17 mouse cellular contexts compared by ENCODE assay signal in the genomic region with DNA sequence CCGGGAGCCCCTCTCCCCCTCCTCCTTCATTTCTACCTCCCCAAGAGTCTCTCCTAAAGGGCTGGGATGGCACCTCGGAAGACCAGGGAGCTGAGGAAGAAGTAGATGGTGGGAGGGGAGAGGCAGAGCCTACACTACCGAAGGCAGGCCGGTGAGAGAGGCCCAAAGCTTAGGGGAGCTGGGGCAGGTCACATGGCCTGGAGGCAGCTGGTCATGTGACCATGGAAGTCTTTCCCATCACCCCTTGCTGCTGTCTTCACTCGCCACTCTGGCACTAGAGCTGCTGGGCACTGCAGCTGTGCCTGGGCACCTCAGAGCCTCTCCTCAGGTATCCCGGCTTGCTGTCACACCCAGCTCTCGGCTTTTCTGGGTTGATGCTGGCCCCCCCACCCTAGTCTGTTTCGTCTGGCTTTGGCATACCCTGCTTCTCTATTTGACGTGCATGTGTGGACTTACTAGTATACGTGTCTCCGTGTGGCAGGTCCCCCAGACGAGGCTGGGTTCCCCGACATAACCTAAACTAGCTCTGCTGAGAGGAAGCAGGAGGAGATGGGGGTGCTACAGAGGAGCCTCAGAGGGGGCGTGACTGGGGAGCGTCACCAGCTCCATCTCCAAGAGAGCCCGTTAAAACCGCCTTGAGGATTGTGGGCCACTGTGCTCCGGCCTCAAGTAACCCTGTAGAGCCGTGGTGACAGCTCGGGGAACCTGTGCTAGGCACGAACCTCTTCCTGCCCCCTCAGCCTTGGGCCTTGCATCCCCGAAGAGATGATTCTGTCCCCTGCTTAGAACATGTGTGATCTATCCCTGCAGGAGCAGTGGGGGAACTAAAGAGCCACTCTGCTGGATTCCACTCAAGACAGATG. TPM values are rescaled to one million over a fixed set of nuclear protein-coding genes. Genes with fewer than 3 reads are reported as not detected.
DNase-seq lines count a peak whose midpoint lies in the region; ATAC-seq and TF ChIP-seq lines count a peak whose summit lies in the region.
"Had no signal": no experiment of that assay in that cellular context is flagged by ENCODE, and none has a peak within 500 bp of the region (broad histone marks: within the 10 kb centered on the region; RNA-seq: fewer than 3 reads in every experiment).

No protein-coding gene starts in this region.

- no peak for DNase-seq in heart, postnatal 0 days (ENCODE audit: low spot score)
- DNase-seq in heart, postnatal 25 days (ENCODE audit: low spot score), result no peak
- DNase-seq in lung, postnatal 14 days, result no peak
- peak; percentile 44 for DNase-seq in ZHBTc4 (ENCODE audit: low read depth, low spot score)
- no peak for DNase-seq in lung, adult 18-20 months
- DNase-seq: adrenal gland, adult 8-10 months; cerebellum, postnatal 25 days; heart, postnatal 36 days; midbrain, embryonic 14.5 days had no signal

- WGBS in heart, postnatal 0 days, result 79% methylated on average over 21 of the region's 22 CpGs
- 78% methylated on average over 22 of the region's 22 CpGs for WGBS in lung, embryonic 15.5 days
- WGBS in stomach, embryonic 16.5 days, result 83% methylated on average over 22 of the region's 22 CpGs
- 90% methylated on average over 22 of the region's 22 CpGs for WGBS in hindbrain, embryonic 16.5 days

- peaks cover 43% of the 10 kb centered on the region for H3K36me3 ChIP-seq in heart, postnatal 0 days (replicated peaks; ENCODE audit: control insufficient read depth, insufficient read depth, low read length)
- H3K36me3 ChIP-seq in lung, embryonic 15.5 days, result peaks cover 52% of the 10 kb centered on the region
- H3K36me3 ChIP-seq in stomach, embryonic 16.5 days (ENCODE audit: control insufficient read depth, insufficient read depth, low read length), result peaks cover 5% of the 10 kb centered on the region; the same call in 1 of the 2 replicates
- peaks cover 11% of the 10 kb centered on the region for H3K36me3 ChIP-seq in hindbrain, embryonic 16.5 days (ENCODE audit: control insufficient read depth, insufficient read depth, low read length)

- H3K4me2 ChIP-seq in heart, postnatal 0 days (ENCODE audit: low read depth, low read length), result no peak overlapping the region
- no peak overlapping the region for H3K4me2 ChIP-seq in lung, embryonic 15.5 days
- H3K4me2 ChIP-seq in stomach, embryonic 16.5 days (ENCODE audit: low read depth, low read length), result no peak overlapping the region
- H3K4me2 ChIP-seq in hindbrain, embryonic 16.5 days (ENCODE audit: low read length), result no peak overlapping the region
- H3K4me2 ChIP-seq: embryonic facial prominence, embryonic 13.5 days; forebrain, embryonic 13.5 days; liver, embryonic 12.5 days; neural tube, embryonic 12.5 days had no signal

- H3K27ac ChIP-seq in heart, postnatal 0 days (ENCODE audit: low read depth), result no peak overlapping the region
- H3K27ac ChIP-seq in lung, embryonic 15.5 days, result no peak overlapping the region
- H3K27ac ChIP-seq in stomach, embryonic 16.5 days (ENCODE audit: low read length), result peak overlapping the region; percentile 30; the same call in 1 of the 2 replicates
- H3K27ac ChIP-seq in hindbrain, embryonic 16.5 days (ENCODE audit: low read depth, low read length), result no peak overlapping the region
- H3K27ac ChIP-seq: embryonic facial prominence, embryonic 13.5 days; forebrain, embryonic 13.5 days; liver, embryonic 12.5 days; neural tube, embryonic 12.5 days had no signal

- no peaks in the 10 kb centered on the region for H3K9me3 ChIP-seq in heart, postnatal 0 days (replicated peaks; ENCODE audit: control insufficient read depth, low read length)
- no peaks in the 10 kb centered on the region for H3K9me3 ChIP-seq in lung, embryonic 15.5 days
- no peaks in the 10 kb centered on the region for H3K9me3 ChIP-seq in stomach, embryonic 16.5 days (replicated peaks; ENCODE audit: control insufficient read depth, low read length)
- no peaks in the 10 kb centered on the region for H3K9me3 ChIP-seq in hindbrain, embryonic 16.5 days (ENCODE audit: control insufficient read depth, low read length)
- H3K9me3 ChIP-seq: embryonic facial prominence, embryonic 13.5 days; forebrain, embryonic 13.5 days; liver, embryonic 12.5 days; neural tube, embryonic 12.5 days had no signal

- H3K4me1 ChIP-seq in heart, postnatal 0 days (ENCODE audit: control insufficient read depth, insufficient read depth), result no peaks in the 10 kb centered on the region
- no peaks in the 10 kb centered on the region for H3K4me1 ChIP-seq in lung, embryonic 15.5 days
- H3K4me1 ChIP-seq in stomach, embryonic 16.5 days (ENCODE audit: control insufficient read depth, insufficient read depth, low read length), result no peaks in the 10 kb centered on the region
- no peaks in the 10 kb centered on the region for H3K4me1 ChIP-seq in hindbrain, embryonic 16.5 days (ENCODE audit: control insufficient read depth, insufficient read depth, low read depth, low read length)
- H3K4me1 ChIP-seq: embryonic facial prominence, embryonic 13.5 days; forebrain, embryonic 13.5 days; neural tube, embryonic 12.5 days had no signal

- TF ChIP-seq CTCF in heart, postnatal 0 days (IDR thresholded peaks at IDR 0.05; ENCODE audit: low read depth), result no peak

- H3K27me3 ChIP-seq in heart, postnatal 0 days (ENCODE audit: control insufficient read depth, insufficient read depth, low read length), result no peaks in the 10 kb centered on the region
- no peaks in the 10 kb centered on the region for H3K27me3 ChIP-seq in lung, embryonic 15.5 days
- H3K27me3 ChIP-seq in stomach, embryonic 16.5 days (ENCODE audit: control insufficient read depth, insufficient read depth, low read length), result no peaks in the 10 kb centered on the region
- no peaks in the 10 kb centered on the region for H3K27me3 ChIP-seq in hindbrain, embryonic 16.5 days (replicated peaks; ENCODE audit: control insufficient read depth, insufficient read depth, low read length)
- H3K27me3 ChIP-seq: embryonic facial prominence, embryonic 13.5 days; forebrain, embryonic 13.5 days; neural tube, embryonic 12.5 days; Patski had no signal

- H3K9ac ChIP-seq in heart, postnatal 0 days (replicated peaks; ENCODE audit: low read depth, low read length), result no peak overlapping the region
- no peak overlapping the region for H3K9ac ChIP-seq in lung, embryonic 15.5 days
- no peak overlapping the region for H3K9ac ChIP-seq in stomach, embryonic 16.5 days (ENCODE audit: low read length)
- no peak overlapping the region for H3K9ac ChIP-seq in hindbrain, embryonic 16.5 days (ENCODE audit: low read depth, low read length)
- H3K9ac ChIP-seq: embryonic facial prominence, embryonic 13.5 days; forebrain, embryonic 13.5 days; liver, embryonic 12.5 days; neural tube, embryonic 12.5 days had no signal

- peak; percentile 11; the same call in 1 of the 2 replicates for ATAC-seq in heart, postnatal 0 days (ENCODE audit: insufficient read depth, low read depth)
- 0 out of 2 replicates have a peak, but pooled peaks have one; percentile 27 for ATAC-seq in lung, embryonic 15.5 days (ENCODE audit: borderline replicate concordance, extremely low read depth, low FRiP score, low TSS enrichment)
- peak; percentile 12; the same call in 1 of the 2 replicates for ATAC-seq in stomach, embryonic 16.5 days (ENCODE audit: insufficient read depth, low FRiP score)
- no peak for ATAC-seq in hindbrain, embryonic 16.5 days
- ATAC-seq: forebrain, embryonic 13.5 days; liver, embryonic 12.5 days; Patski had no signal

- TF ChIP-seq EP300 in heart, postnatal 0 days (IDR thresholded peaks at IDR 0.05; ENCODE audit: low read depth), result no peak

- intact Hi-C loops in heart, postnatal 25 days (cut with DNase I), result no loop called here

- no peak overlapping the region for H3K4me3 ChIP-seq in heart, postnatal 0 days (ENCODE audit: low read depth, low read length)
- H3K4me3 ChIP-seq in lung, embryonic 15.5 days, result no peak overlapping the region
- no peak overlapping the region for H3K4me3 ChIP-seq in stomach, embryonic 16.5 days (replicated peaks; ENCODE audit: low read length)
- H3K4me3 ChIP-seq in hindbrain, embryonic 16.5 days (ENCODE audit: low read length), result no peak overlapping the region
- H3K4me3 ChIP-seq: embryonic facial prominence, embryonic 13.5 days; forebrain, embryonic 13.5 days; liver, embryonic 12.5 days; neural tube, embryonic 12.5 days had no signal

RNA-seq across cellular contexts. Expression of gene Mrps10, which starts 46.3 kb away (rescaled TPM):
- total RNA-seq in heart, postnatal 0 days (2014; rRNA removed; ENCODE audit: low replicate concordance), result 28.5 and 34.9 TPM in 2 replicates
- 81.7 and 87.3 TPM in 2 replicates for polyA plus RNA-seq in heart, postnatal 0 days (2015; fragmentation: Nextera tagmentation; extraction: Ambion mirVana)
- total RNA-seq in heart, postnatal 25 days (2021), result 10 to 100 TPM; 19.7 to 20.4 TPM
- polyA plus RNA-seq in lung, embryonic 15.5 days (2015; fragmentation: Nextera tagmentation; extraction: Ambion mirVana), result 78.2 and 79.2 TPM in 2 replicates
- 60.1 and 66.1 TPM in 2 replicates for polyA plus RNA-seq in stomach, embryonic 16.5 days (2015; fragmentation: Nextera tagmentation; extraction: Ambion mirVana)
- 67.0 and 72.1 TPM in 2 replicates for polyA plus RNA-seq in hindbrain, embryonic 16.5 days (2015; fragmentation: Nextera tagmentation; extraction: Ambion mirVana)
